Mouse (Mus musculus) liver, adult (tissue): Measurements from ENCODE around the gene Lrch4.

Experiments used
- GATA4 ChIP-seq: IDR thresholded peaks from 2 replicates; pipeline ENCODE4 v1.6.1; 2014; ENCODE audit warnings: mild to moderate bottlenecking, low read length; ENCODE audit not compliant: insufficient replicate concordance

The Lrch4 gene

GRCm38 (mm10) chr5:137628498-137629305, at the start of gene Lrch4, which contains the start of the genes Fbxo24 and Gm20605:
Lrch4 (plus strand) TSS chr5:137629121.
Fbxo24 (minus strand) TSS chr5:137629002.
Gm20605 (plus strand) TSS chr5:137629175.
- TF ChIP-seq GATA4: peak; percentile 95; the same call in 1 of the 2 replicates

DNA sequence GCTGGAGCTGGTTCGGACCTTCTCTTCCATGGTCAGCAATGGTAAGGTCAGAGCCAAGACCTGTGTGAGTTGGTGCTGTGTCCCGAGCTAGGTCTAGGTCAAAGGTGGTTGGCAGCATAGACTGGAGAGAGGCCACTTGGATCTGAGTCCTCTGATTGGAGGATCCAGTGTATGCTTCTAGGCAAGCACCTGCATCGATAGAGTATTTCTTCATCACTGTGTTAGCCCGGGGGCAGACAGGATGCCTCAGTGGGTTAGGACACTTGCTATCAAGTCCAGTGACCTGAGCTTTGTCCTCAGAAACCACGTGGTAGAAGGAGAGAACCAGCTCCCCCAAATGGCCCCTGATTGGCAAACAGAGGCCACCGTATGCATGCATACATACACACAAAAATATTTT, 48.7 kb upstream of the Lrch4 start:
- TF ChIP-seq GATA4: no peak

DNA sequence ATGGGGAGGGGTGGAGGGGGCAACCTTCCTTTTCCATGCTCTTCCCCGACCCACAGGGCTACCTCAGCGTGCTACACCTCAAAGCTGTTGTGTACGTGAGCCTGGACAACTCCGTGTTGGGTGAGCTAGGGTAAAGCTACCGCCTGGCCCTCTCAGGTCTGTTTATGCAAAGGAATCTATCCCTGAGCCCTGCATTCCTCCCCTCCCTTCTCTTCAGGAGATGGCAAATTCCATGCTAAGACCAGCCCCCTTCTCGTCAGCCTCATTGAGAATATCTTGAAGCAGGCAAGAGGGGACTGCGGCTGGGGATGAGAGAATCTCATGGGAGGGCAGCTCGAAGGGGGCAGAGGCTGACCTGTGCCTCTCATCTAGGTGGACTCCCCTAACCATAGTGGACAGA, 46.2 kb upstream of the Lrch4 start:
- no peak for TF ChIP-seq GATA4

- no peak for TF ChIP-seq GATA4
Observed at GRCm38 (mm10) chr5:137583670-137584169, 45.2 kb upstream of the Lrch4 start.

GRCm38 (mm10) chr5:137584976-137585375, 43.9 kb upstream of the Lrch4 start:
- peak; percentile 37; the same call in 1 of the 2 replicates for TF ChIP-seq GATA4

DNA sequence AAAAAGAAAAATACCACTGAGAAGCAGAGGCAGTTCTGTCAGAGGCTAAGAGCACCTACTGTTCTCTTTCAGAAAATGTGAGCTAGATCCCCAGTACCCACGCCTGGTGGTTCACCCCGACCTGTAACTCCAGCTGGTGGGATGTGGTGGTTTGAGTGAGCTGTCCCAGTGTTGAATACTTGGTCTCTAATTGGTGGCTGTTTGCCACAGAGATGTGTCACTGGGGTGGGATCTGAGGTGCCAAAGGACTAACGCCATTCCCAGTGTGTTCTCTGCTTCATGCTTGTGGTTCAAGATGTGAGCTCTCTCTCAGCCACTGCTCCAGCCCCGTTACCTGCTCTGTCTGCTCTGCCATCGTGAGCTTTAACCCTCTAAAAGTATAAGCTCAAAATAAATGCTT, 38.4 kb upstream of the Lrch4 start:
- no peak for TF ChIP-seq GATA4

GRCm38 (mm10) chr5:137595921-137596320, 33.0 kb upstream of the Lrch4 start:
- TF ChIP-seq GATA4: no peak

GRCm38 (mm10) chr5:137596601-137597261, 32.2 kb upstream of the Lrch4 start:
- no peak; the same call in 1 of the 2 replicates for TF ChIP-seq GATA4

DNA sequence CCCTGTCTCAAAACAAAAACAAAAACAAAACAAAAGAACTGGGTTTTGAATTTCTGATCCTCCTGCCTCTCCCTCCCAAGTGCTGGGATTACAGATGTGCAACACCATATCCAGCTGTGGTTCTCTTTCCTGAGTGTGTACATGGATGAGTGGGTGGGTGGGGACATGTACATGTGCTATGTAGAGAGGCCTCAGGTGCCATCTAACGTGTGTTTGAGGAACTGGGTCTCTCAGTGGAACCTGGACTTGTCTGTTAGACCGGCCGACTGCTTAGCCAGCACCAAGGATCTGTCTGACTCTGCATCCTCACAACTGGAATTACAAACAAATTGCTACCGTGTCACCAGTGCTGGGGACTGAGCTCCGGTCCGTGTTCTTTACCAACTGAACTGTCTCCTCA, 31.3 kb upstream of the Lrch4 start:
- TF ChIP-seq GATA4: no peak

DNA sequence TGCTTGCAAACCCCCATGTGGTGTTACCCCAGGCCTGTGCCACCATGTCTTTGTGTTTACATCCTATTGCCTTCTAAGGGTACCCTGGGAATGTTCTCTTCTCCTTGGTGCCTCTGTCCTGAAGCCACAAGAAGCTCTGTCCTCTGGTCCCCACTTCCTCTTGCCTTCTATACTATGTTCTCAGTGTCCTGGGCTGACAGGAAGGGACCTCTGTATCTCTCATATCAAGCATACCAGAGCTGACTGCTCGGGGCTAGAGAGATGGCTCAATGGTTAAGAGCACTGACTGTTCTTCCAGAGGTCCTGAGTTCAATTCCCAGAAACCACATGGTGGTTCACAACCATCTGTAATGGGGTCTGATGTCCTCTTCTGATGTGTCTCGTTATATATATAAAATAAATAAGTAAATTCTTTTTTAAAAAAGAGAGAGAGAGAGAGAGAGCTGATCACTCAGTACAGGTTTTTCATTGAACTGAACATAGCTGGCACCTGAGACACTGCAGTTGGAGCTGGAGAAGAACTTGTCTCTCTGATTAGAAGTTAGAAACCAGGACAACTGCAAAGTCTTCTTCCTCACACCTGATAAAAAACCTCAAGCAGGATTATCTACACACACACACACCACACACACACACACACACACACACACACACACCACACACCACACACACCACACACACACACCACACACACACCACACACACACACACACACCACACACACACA, 30.7 kb upstream of the Lrch4 start:
- no peak for TF ChIP-seq GATA4

DNA sequence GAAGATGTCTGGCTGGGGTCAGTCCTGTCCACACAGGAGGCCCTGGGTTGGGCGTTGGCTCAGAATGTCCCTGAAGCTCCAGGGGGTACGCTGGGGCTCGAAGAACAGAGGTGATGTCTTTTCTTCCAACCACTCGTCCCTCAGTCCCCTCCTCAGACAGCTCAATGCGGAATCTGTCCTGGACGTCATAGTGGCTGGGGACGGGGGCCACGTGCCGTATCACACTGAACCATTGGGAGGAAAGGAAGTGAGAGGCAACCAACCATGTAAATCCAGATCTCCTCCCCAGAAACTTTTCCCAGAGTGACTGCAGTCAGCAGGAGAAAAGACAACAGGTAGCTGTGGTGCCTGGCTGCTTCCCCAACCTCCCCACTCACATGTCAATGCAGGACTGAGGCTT, 29.3 kb upstream of the Lrch4 start:
- no peak for TF ChIP-seq GATA4

DNA sequence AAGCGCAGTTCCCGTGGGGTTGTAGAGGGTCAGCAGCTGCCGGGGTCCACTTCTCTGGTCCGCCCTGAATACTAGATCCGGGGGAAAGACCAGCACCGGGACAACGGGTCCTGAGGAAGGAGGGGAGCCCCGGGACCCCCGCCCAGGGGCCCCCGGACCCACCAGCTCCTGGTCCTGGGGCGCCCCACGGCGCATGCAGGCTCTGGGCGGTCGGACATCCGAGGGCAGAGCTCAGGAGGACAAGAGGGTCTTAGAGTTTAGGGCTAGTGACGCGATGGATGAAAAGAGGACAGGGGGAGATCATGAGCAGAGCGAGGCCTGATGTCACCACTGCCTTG, 28.7 kb upstream of the Lrch4 start:
- TF ChIP-seq GATA4: no peak

GRCm38 (mm10) chr5:137600619-137601364, 28.1 kb upstream of the Lrch4 start, which contains the start of gene Mospd3:
Mospd3 (minus strand) TSS chr5:137601058.
- TF ChIP-seq GATA4: no peak

DNA sequence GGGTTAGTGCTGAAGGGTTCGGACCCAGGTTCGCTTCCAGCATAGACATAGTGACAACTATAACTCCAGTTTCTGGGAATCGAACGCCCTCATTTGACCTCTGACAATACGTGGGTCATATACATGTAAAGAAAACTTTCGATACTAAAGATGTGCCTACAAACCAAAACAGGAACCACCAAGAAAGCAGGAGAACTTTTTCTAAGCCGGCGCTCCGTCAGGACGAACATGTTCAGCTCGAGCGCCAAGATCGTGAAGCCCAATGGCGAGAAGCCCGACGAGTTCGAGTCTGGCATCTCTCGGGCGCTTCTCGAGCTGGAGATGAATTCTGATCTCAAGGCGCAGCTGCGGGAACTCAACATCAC, 27.6 kb upstream of the Lrch4 start:
- no peak for TF ChIP-seq GATA4
